Mouse (Mus musculus) neural tube, embryonic 13.5 days (tissue): ENCODE data around the gene Ttc3. TPM values are rescaled to one million over a fixed set of nuclear protein-coding genes. Genes with fewer than 3 reads are reported as not detected.

Experiments used
- ATAC-seq: fragments of 200-750 bp; cut with Nextera tagmentation; 2 replicates; pipeline ENCODE4 v1.8.0; 2017; ENCODE audit warnings: low read depth, mild to moderate bottlenecking, moderate TSS enrichment, moderate library complexity
- H3K27ac ChIP-seq: fragments of 300-500 bp; sonication (generic); replicated peaks from 2 replicates; pipeline ENCODE4 v1.5.1; 2015; ENCODE audit warnings: moderate library complexity, mild to moderate bottlenecking, inconsistent platforms
- H3K27me3 ChIP-seq: fragments of 300-500 bp; sonication (generic); 2 replicates; pipeline ENCODE4 v1.6.1; 2015; ENCODE audit warnings: mild to moderate bottlenecking, inconsistent platforms
- H3K36me3 ChIP-seq: fragments of 300-500 bp; sonication (generic); 2 replicates; pipeline ENCODE4 v1.6.1; 2015; ENCODE audit warnings: mild to moderate bottlenecking, inconsistent platforms
- H3K4me1 ChIP-seq: fragments of 300-500 bp; sonication (generic); replicated peaks from 2 replicates; pipeline ENCODE4 v1.6.1; 2015; ENCODE audit warnings: inconsistent platforms
- H3K4me2 ChIP-seq: fragments of 300-500 bp; sonication (generic); 2 replicates; pipeline ENCODE4 v1.6.1; 2015; ENCODE audit warnings: inconsistent platforms, mild to moderate bottlenecking, moderate library complexity
- H3K4me3 ChIP-seq: fragments of 300-500 bp; sonication (generic); 2 replicates; pipeline ENCODE4 v1.5.1; 2015; ENCODE audit warnings: mild to moderate bottlenecking, inconsistent platforms
- H3K9ac ChIP-seq: fragments of 300-500 bp; sonication (generic); 2 replicates; pipeline ENCODE4 v1.6.1; 2015; ENCODE audit warnings: moderate library complexity, mild to moderate bottlenecking, inconsistent platforms
- H3K9me3 ChIP-seq: fragments of 300-500 bp; sonication (generic); 2 replicates; pipeline ENCODE4 v1.6.1; 2016; ENCODE audit warnings: inconsistent platforms
- WGBS: fragments of 180-500 bp; shearing (Covaris S2); methylation state at CpG from one replicate; pipeline ENCODE4 v1.1.7; 2015; 5-methylcytosine and 5-hydroxymethylcytosine counted together
- polyA plus RNA-seq: library from polyadenylated mRNA; unstranded; fragments of >200 nt; fragmentation: Nextera tagmentation; extraction: Ambion mirVana; gene quantifications from 2 replicates; pipeline ENCODE4 v1.2.1, GENCODE M21; 2015

Ttc3 gene
- polyA plus RNA-seq, 1 experiment from 2014 or later = 749 TPM

- Histone ChIP-seq H3K9ac (no peak overlapping the region), H3K27ac (no peak overlapping the region), H3K27me3 (no peaks in the 10 kb centered on the region), H3K9me3 (no peaks in the 10 kb centered on the region), H3K36me3 (peaks cover 30% of the 10 kb centered on the region), H3K4me2 (no peak overlapping the region), H3K4me3 (no peak overlapping the region), H3K4me1 (peaks cover 16% of the 10 kb centered on the region; the same call in 1 of the 2 replicates)
- 0 out of 2 replicates have a peak, but pooled peaks have one; percentile 29 for ATAC-seq
- WGBS = 40% methylated on average over 2 of the region's 2 CpGs
Observed at GRCm38 (mm10) chr16:94401636-94402035, 31.2 kb downstream of the Ttc3 start.

GRCm38 (mm10) chr16:94402185-94402584 lies 31.8 kb downstream of the Ttc3 start:
- H3K9ac ChIP-seq = no peak overlapping the region
- WGBS = 85% methylated on average over 4 of the region's 4 CpGs
- no peak for ATAC-seq
- H3K4me2 ChIP-seq = no peak overlapping the region
- H3K4me1 ChIP-seq = peaks cover 16% of the 10 kb centered on the region; the same call in 1 of the 2 replicates
- no peaks in the 10 kb centered on the region for H3K27me3 ChIP-seq
- H3K27ac ChIP-seq = no peak overlapping the region
- no peak overlapping the region for H3K4me3 ChIP-seq
- H3K36me3 ChIP-seq = peaks cover 35% of the 10 kb centered on the region
- H3K9me3 ChIP-seq = no peaks in the 10 kb centered on the region

- H3K4me2 ChIP-seq = no peak overlapping the region
- peaks cover 61% of the 10 kb centered on the region for H3K36me3 ChIP-seq
- no peak overlapping the region for H3K4me3 ChIP-seq
- H3K9ac ChIP-seq = no peak overlapping the region
- H3K27ac ChIP-seq = no peak overlapping the region
- no peaks in the 10 kb centered on the region for H3K4me1 ChIP-seq
- H3K9me3 ChIP-seq = no peaks in the 10 kb centered on the region
- H3K27me3 ChIP-seq = no peaks in the 10 kb centered on the region
- ATAC-seq = no peak
- 82% methylated on average over 3 of the region's 3 CpGs for WGBS
Observed at GRCm38 (mm10) chr16:94411287-94411686, 40.9 kb downstream of the Ttc3 start.

- Histone ChIP-seq H3K4me2 (no peak overlapping the region), H3K27ac (no peak overlapping the region), H3K4me3 (no peak overlapping the region), H3K9ac (no peak overlapping the region), H3K9me3 (no peaks in the 10 kb centered on the region), H3K4me1 (no peaks in the 10 kb centered on the region), H3K36me3 (peaks cover 58% of the 10 kb centered on the region), H3K27me3 (no peaks in the 10 kb centered on the region)
- 89% methylated on average over 2 of the region's 2 CpGs for WGBS
- no peak for ATAC-seq
Observed at GRCm38 (mm10) chr16:94412198-94412597, 41.8 kb downstream of the Ttc3 start.

GRCm38 (mm10) chr16:94412760-94413159 lies 42.3 kb downstream of the Ttc3 start:
- Histone ChIP-seq H3K4me2 (no peak overlapping the region), H3K9me3 (no peaks in the 10 kb centered on the region), H3K4me3 (no peak overlapping the region), H3K36me3 (peaks cover 61% of the 10 kb centered on the region), H3K27ac (no peak overlapping the region), H3K27me3 (no peaks in the 10 kb centered on the region), H3K4me1 (no peaks in the 10 kb centered on the region), H3K9ac (no peak overlapping the region)
- 84% methylated on average over 4 of the region's 4 CpGs for WGBS
- no peak for ATAC-seq

- Histone ChIP-seq H3K9ac (no peak overlapping the region), H3K27me3 (no peaks in the 10 kb centered on the region), H3K9me3 (no peaks in the 10 kb centered on the region), H3K4me3 (no peak overlapping the region), H3K4me2 (no peak overlapping the region), H3K36me3 (peaks cover 69% of the 10 kb centered on the region), H3K27ac (no peak overlapping the region), H3K4me1 (no peaks in the 10 kb centered on the region)
- ATAC-seq = no peak
- WGBS = 92% methylated on average over 6 of the region's 6 CpGs
Observed at GRCm38 (mm10) chr16:94414151-94414550, 43.7 kb downstream of the Ttc3 start.

GRCm38 (mm10) chr16:94420498-94420897 lies 50.1 kb downstream of the Ttc3 start:
- H3K9me3 ChIP-seq = no peaks in the 10 kb centered on the region
- H3K36me3 ChIP-seq = peaks cover 86% of the 10 kb centered on the region
- no peak overlapping the region for H3K27ac ChIP-seq
- no peak overlapping the region for H3K4me2 ChIP-seq
- ATAC-seq = no peak
- H3K4me3 ChIP-seq = no peak overlapping the region
- 98% methylated on average over 3 of the region's 3 CpGs for WGBS
- no peaks in the 10 kb centered on the region for H3K4me1 ChIP-seq
- no peak overlapping the region for H3K9ac ChIP-seq
- H3K27me3 ChIP-seq = no peaks in the 10 kb centered on the region

GRCm38 (mm10) chr16:94428948-94429347 lies 58.5 kb downstream of the Ttc3 start:
- no peaks in the 10 kb centered on the region for H3K4me1 ChIP-seq
- H3K36me3 ChIP-seq = peaks cover 82% of the 10 kb centered on the region
- no peaks in the 10 kb centered on the region for H3K9me3 ChIP-seq
- no peak overlapping the region for H3K9ac ChIP-seq
- H3K4me2 ChIP-seq = no peak overlapping the region
- no peak for ATAC-seq
- 92% methylated on average over 4 of the region's 4 CpGs for WGBS
- H3K27ac ChIP-seq = no peak overlapping the region
- no peak overlapping the region for H3K4me3 ChIP-seq
- no peaks in the 10 kb centered on the region for H3K27me3 ChIP-seq

- H3K27me3 ChIP-seq = no peaks in the 10 kb centered on the region
- no peaks in the 10 kb centered on the region for H3K9me3 ChIP-seq
- H3K4me3 ChIP-seq = no peak overlapping the region
- no peak overlapping the region for H3K27ac ChIP-seq
- WGBS = 93% methylated on average over 8 of the region's 8 CpGs
- no peaks in the 10 kb centered on the region for H3K4me1 ChIP-seq
- no peak overlapping the region for H3K4me2 ChIP-seq
- no peak for ATAC-seq
- H3K36me3 ChIP-seq = peaks cover 91% of the 10 kb centered on the region
- H3K9ac ChIP-seq = no peak overlapping the region
Observed at GRCm38 (mm10) chr16:94435495-94436234, 65.2 kb downstream of the Ttc3 start.

- Histone ChIP-seq H3K36me3 (peaks cover 89% of the 10 kb centered on the region), H3K9ac (no peak overlapping the region), H3K4me2 (no peak overlapping the region), H3K4me1 (no peaks in the 10 kb centered on the region), H3K9me3 (no peaks in the 10 kb centered on the region), H3K27me3 (no peaks in the 10 kb centered on the region), H3K27ac (no peak overlapping the region), H3K4me3 (no peak overlapping the region)
- ATAC-seq = no peak
- WGBS = 93% methylated on average over 2 of the region's 2 CpGs
Observed at GRCm38 (mm10) chr16:94436801-94437200, 66.4 kb downstream of the Ttc3 start.

- H3K27ac ChIP-seq = no peak overlapping the region
- 65% methylated on average over 2 of the region's 2 CpGs for WGBS
- ATAC-seq = no peak
Observed at GRCm38 (mm10) chr16:94441361-94441760, 70.9 kb downstream of the Ttc3 start.

GRCm38 (mm10) chr16:94449151-94449550 lies 78.7 kb downstream of the Ttc3 start:
- H3K9me3 ChIP-seq = no peaks in the 10 kb centered on the region
- H3K27me3 ChIP-seq = no peaks in the 10 kb centered on the region
- no peak overlapping the region for H3K4me3 ChIP-seq
- no peak for ATAC-seq
- no peak overlapping the region for H3K9ac ChIP-seq
- 80% methylated on average over 8 of the region's 8 CpGs for WGBS
- H3K36me3 ChIP-seq = peaks cover 85% of the 10 kb centered on the region
- no peaks in the 10 kb centered on the region for H3K4me1 ChIP-seq
- no peak overlapping the region for H3K4me2 ChIP-seq
- H3K27ac ChIP-seq = no peak overlapping the region

More at GRCm38 (mm10) chr16:94441361-94441760, 70.9 kb downstream of the Ttc3 start:
- Histone ChIP-seq H3K27me3 (no peaks in the 10 kb centered on the region), H3K4me1 (no peaks in the 10 kb centered on the region), H3K36me3 (peaks cover 81% of the 10 kb centered on the region), H3K4me2 (no peak overlapping the region), H3K4me3 (no peak overlapping the region), H3K9me3 (no peaks in the 10 kb centered on the region), H3K9ac (no peak overlapping the region)

GRCm38 (mm10) chr16:94449632-94450031 lies 79.2 kb downstream of the Ttc3 start:
- H3K36me3 ChIP-seq = peaks cover 88% of the 10 kb centered on the region
- H3K4me2 ChIP-seq = no peak overlapping the region
- H3K9ac ChIP-seq = no peak overlapping the region
- H3K9me3 ChIP-seq = no peaks in the 10 kb centered on the region
- no peak overlapping the region for H3K27ac ChIP-seq
- ATAC-seq = no peak
- H3K4me1 ChIP-seq = no peaks in the 10 kb centered on the region
- no peak overlapping the region for H3K4me3 ChIP-seq
- 98% methylated on average over 7 of the region's 7 CpGs for WGBS
- no peaks in the 10 kb centered on the region for H3K27me3 ChIP-seq
